In the genomic region with DNA sequence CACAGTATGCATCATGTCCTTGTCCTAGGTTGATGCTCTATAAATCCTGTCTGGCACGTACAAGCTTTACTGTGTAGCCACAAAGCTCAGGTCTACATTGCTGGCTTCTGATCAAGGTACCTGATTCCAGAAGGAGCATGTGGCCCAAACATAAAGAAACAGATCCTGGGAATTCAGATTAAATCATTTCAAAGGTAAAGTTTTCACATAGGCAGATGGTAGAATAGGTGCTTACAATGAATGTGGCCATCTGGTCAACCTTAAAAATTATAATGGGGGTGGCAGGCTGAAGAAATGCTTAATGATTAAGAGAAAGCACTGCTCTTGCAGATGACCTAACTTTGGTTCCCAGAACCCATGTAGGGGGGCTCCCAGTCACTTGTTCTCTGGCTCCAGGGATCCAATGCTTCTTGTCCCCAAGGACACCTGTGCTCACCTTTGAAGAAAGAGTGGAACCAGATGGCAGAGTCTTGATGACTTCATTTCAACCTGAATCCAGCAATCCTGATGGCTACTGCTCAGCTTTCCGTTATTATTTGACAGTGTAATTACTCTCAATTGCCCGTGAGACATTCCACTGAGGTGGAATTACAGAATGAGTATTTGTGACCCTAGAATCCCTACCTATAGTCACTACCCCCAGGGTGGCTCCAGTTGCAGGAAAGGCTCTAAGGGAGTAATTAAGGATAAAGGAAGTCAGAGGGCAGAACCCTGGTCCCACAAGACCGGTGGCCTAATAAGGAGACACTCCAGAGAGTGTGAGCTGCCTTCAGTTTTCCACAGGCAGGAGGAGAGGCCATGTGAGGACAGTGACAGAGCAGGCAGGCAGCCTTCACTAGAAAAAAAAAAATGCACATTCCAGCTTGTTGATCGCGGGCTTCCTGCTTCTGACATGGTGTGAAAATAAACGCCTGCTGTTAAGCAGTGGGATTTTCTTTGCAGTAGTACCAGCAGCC, we compare ENCODE assay signal across 12 mouse cellular contexts.
DNase-seq lines count a peak whose midpoint lies in the region; ATAC-seq and TF ChIP-seq lines count a peak whose summit lies in the region.
"Had no signal": no experiment of that assay in that cellular context is flagged by ENCODE, and none has a peak within 500 bp of the region (broad histone marks: within the 10 kb centered on the region; RNA-seq: fewer than 3 reads in every experiment).

No protein-coding gene starts in this region.

- WGBS in hindbrain, postnatal 0 days: 51% methylated on average over 7 of the region's 7 CpGs

- peak; percentile 62 for ATAC-seq in frontal cortex, adult (ENCODE audit: low TSS enrichment)
- ATAC-seq in hindbrain, postnatal 0 days: no peak
- ATAC-seq: CD4-positive, CD25-positive, alpha-beta regulatory T cell, adult 4 months; inflammation-experienced regulatory T-cells, adult 6 months had no signal

- H3K4me1 ChIP-seq in hindbrain, postnatal 0 days (ENCODE audit: insufficient read depth, low read length): no peaks in the 10 kb centered on the region

- H3K4me2 ChIP-seq in hindbrain, postnatal 0 days (ENCODE audit: low read depth, low read length): no peak overlapping the region

- intact Hi-C loops in heart, postnatal 10 days (cut with DNase I): no loop called here

- H3K27ac ChIP-seq in hindbrain, postnatal 0 days: no peak overlapping the region
- H3K27ac ChIP-seq: liver, embryonic 14.5 days had no signal

- no peak overlapping the region for H3K4me3 ChIP-seq in hindbrain, postnatal 0 days (ENCODE audit: low read length)
- H3K4me3 ChIP-seq: myocyte had no signal

- DNase-seq in frontal cortex, postnatal 25 days (ENCODE audit: low spot score in 2 of 2): no peak
- peak; percentile 12 for DNase-seq in brain, embryonic 18.5 days (ENCODE audit: low read depth, low spot score)
- DNase-seq in embryo, embryonic 10.5 days (ENCODE audit: low spot score): peak; percentile 17
- DNase-seq in heart, postnatal 10 days: peak; percentile 63 to 65
- no peak for DNase-seq in hindbrain, postnatal 0 days (ENCODE audit: low spot score)
- DNase-seq in lung, adult 18-20 months: no peak
- no peak for DNase-seq in liver

- H3K9me3 ChIP-seq in hindbrain, postnatal 0 days (ENCODE audit: low read length): no peaks in the 10 kb centered on the region

- no peak overlapping the region for H3K9ac ChIP-seq in hindbrain, postnatal 0 days (replicated peaks; ENCODE audit: low read length)
- H3K9ac ChIP-seq: liver, embryonic 14.5 days had no signal

- no peaks in the 10 kb centered on the region for H3K27me3 ChIP-seq in hindbrain, postnatal 0 days (ENCODE audit: insufficient read depth, low read length)

- H3K36me3 ChIP-seq in hindbrain, postnatal 0 days (ENCODE audit: insufficient read depth, low read length): no peaks in the 10 kb centered on the region

- TF ChIP-seq CTCF in hindbrain, postnatal 0 days (IDR thresholded peaks at IDR 0.05; ENCODE audit: low read depth): no peak

Comparison
In these comparisons a context has a peak if more than half of its experiments do, and no peak if none do; other contexts are left out.
1. DNase-seq: peak in brain, embryonic 18.5 days (single experiment), embryo, embryonic 10.5 days (single experiment) and heart, postnatal 10 days (2 of 2); none in frontal cortex, postnatal 25 days (0 of 2), hindbrain, postnatal 0 days (single experiment), lung, adult 18-20 months (0 of 2) and liver (single experiment).